Mouse (Mus musculus) cerebellum, adult 2 months (tissue): Measurements from ENCODE around the gene Prm3. TPM values are rescaled to one million over a fixed set of nuclear protein-coding genes. Genes with fewer than 3 reads are reported as not detected.
"Not testable (repeated sequence)": the region's sequence is repeated elsewhere in the genome, so short reads cannot be mapped to it uniquely, and the experiment has no call there.

Experiments used
- DNase-seq, 2 experiments: peaks; one replicate each; pipeline ENCODE4 v3.0.0; 2021
- H3K27ac ChIP-seq: fragments of 200-500 bp; 2 replicates; pipeline ENCODE4 v1.5.1; 2012; ENCODE audit warnings: low read length, control low read depth, inconsistent platforms; ENCODE audit not compliant: insufficient read depth
- H3K27me3 ChIP-seq: fragments of 200-500 bp; 2 replicates; pipeline ENCODE4 v1.6.1; 2012; ENCODE audit warnings: inconsistent platforms, mild to moderate bottlenecking, low read length, moderate library complexity; ENCODE audit not compliant: control insufficient read depth, insufficient read depth
- H3K4me1 ChIP-seq: fragments of 200-500 bp; 2 replicates; pipeline ENCODE4 v1.6.1; 2011; ENCODE audit warnings: low read length; ENCODE audit not compliant: control insufficient read depth, insufficient read depth
- H3K4me3 ChIP-seq: fragments of 200-500 bp; replicated peaks from 2 replicates; pipeline ENCODE3; 2011; ENCODE audit warnings: mild to moderate bottlenecking, low read depth, low read length, control low read depth; ENCODE audit not compliant: insufficient read depth
- CTCF ChIP-seq: fragments of 200-500 bp; IDR thresholded peaks from 2 replicates; pipeline ENCODE4 v1.5.1; 2011; ENCODE audit warnings: low read depth, mild to moderate bottlenecking, control low read depth, low read length, moderate library complexity, borderline replicate concordance; ENCODE audit not compliant: insufficient read depth
- POLR2A ChIP-seq: fragments of 200-500 bp; IDR thresholded peaks from 2 replicates; pipeline ENCODE4 v1.6.1; 2011; ENCODE audit warnings: low read length, control low read depth, borderline replicate concordance; ENCODE audit not compliant: insufficient read depth
- WGBS: fragments of 180-500 bp; shearing (Covaris S2); methylation state at CpG from one replicate; pipeline ENCODE4 v1.1.7; 2018; 5-methylcytosine and 5-hydroxymethylcytosine counted together
- polyA plus RNA-seq: library from polyadenylated mRNA; depleted of rRNA; stranded (reverse); fragments of >200 nt; gene quantifications from 2 replicates; pipeline ENCODE4 v1.2.3, GENCODE M21; 2012

The Prm3 gene
- polyA plus RNA-seq, 1 experiment, result not detected

- DNase-seq, result no peak
- Histone ChIP-seq H3K27me3 (no peaks in the 10 kb centered on the region), H3K4me3 (no peak overlapping the region), H3K4me1 (peaks cover 8% of the 10 kb centered on the region), H3K27ac (no peak overlapping the region)
- 100% methylated on average over 4 of the region's 4 CpGs for WGBS
- TF ChIP-seq CTCF, result no peak
- no peak for TF ChIP-seq POLR2A
Observed at GRCm38 (mm10) chr16:10814864-10815263, 24.1 kb upstream of the Prm3 start.

DNA sequence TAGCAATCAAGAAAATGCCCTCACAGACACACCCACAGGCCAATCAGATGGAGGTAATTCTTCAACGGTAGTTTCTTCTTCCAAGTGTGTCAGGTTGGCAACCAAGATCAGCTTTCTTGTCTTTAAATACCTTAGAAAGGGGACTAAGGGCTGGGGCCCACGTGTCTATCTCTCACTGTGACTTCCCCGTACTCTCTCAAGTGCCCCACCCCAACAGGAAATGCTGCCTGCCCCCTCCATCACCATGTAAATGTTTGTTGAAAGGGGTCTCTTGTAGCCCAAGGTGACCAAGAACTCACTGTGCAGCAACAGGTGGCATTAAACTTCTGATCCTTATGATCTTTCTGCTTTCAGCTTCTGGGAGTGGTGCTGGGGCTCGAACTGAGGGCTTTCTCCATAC, 23.0 kb upstream of the Prm3 start:
- peaks cover 8% of the 10 kb centered on the region for H3K4me1 ChIP-seq
- WGBS, result 79% methylated on average over 4 of the region's 4 CpGs
- H3K27ac ChIP-seq, result no peak overlapping the region
- H3K4me3 ChIP-seq, result no peak overlapping the region
- no peak for TF ChIP-seq CTCF
- no peak for DNase-seq
- no peaks in the 10 kb centered on the region for H3K27me3 ChIP-seq

DNA sequence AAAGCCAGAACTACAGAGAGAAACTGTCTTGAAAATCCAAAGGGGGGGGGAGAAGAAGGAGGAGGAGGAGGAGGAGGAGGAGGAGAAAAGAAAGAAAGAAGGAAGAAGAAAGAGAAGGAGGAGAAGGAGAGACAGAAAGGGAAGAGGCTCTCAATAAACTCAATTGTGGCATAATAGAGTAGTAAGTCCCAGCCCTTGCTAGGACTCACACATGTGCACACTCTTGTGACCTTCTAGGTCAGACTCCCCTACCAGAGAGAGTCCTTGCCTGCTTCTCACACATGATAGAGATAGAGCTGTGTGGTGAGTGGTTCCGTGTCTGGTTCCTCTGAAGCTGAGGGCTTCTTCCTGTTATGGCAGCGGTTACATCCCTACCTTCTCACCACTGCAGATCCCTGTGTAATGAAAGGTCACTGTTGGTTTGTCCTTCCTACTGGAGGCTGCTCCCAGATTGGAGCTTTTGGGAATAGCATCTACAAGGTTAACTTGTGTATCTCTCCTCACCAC, 22.2 kb upstream of the Prm3 start, which contains the start of gene Gm11172:
Gene Gm11172, plus strand, starts transcription at position 51 of the 507 bp plus-strand sequence.
- Histone ChIP-seq H3K4me3 (no peak within 1 kb of the TSS), H3K27me3 (no peaks in the 10 kb centered on the region), H3K27ac (no peak within 1 kb of the TSS), H3K4me1 (peaks cover 8% of the 10 kb centered on the region)
- TF ChIP-seq POLR2A, result no peak
- 96% methylated on average over 2 of the region's 2 CpGs for WGBS
- no peak for DNase-seq

DNA sequence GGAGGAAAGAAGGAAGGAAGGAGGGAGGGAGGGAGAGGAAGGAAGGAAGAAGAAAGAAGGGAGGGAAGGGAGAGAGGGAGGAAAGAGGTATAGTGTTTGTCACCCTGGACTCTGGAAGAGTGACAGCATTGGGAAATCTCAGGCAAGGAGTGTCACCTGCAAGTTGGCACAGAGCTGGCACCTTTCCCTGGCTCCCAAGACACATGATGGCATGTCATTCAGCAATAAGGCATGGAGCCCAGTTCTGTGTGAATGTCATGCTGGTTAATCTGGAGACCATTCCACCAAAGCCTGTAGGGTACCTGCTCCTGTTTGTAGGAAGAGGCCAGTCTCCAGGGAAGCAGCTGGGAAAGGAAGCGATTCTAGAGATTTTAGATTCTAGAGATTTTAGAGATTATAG, 19.7 kb upstream of the Prm3 start:
- Histone ChIP-seq H3K4me1 (peaks cover 8% of the 10 kb centered on the region), H3K4me3 (no peak overlapping the region), H3K27ac (no peak overlapping the region), H3K27me3 (no peaks in the 10 kb centered on the region)
- WGBS, result 19% methylated on average over 1 of the region's 1 CpGs
- TF ChIP-seq POLR2A (no peak), CTCF (no peak)
- DNase-seq, result peak; percentile 28 to 62

GRCm38 (mm10) chr16:10805789-10806527, 15.2 kb upstream of the Prm3 start, which contains the start of gene Prm1:
Prm1 (minus strand) TSS chr16:10805839.
- DNase-seq, result no peak
- 84% methylated on average over 10 of the region's 10 CpGs for WGBS
- H3K27me3 ChIP-seq, result no peaks in the 10 kb centered on the region
- no peak within 1 kb of the TSS for H3K4me3 ChIP-seq
- H3K4me1 ChIP-seq, result peaks cover 3% of the 10 kb centered on the region
- TF ChIP-seq POLR2A (no peak), CTCF (no peak)
- H3K27ac ChIP-seq, result no peak within 1 kb of the TSS

DNA sequence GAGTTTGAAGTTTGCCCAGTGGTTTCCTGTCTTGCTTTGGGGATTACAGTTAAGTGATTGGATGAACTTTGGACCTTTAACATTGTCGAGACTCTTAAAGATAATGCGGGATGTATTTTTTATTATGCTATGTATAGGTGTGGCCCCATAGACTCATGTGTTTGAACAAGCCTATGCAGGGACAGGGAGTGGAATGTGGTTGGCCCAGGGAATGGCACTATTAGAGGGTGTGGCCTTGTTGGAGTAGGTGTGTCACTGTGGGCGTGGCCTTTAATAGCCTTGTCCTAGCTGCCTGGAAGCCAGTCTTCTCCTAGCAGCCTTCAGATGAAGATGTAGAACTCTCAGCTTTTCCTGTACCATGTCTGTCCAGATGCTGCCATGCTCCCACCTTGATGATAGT, 11.7 kb upstream of the Prm3 start:
- not testable (repeated sequence) for DNase-seq, H3K27me3 ChIP-seq, H3K4me3 ChIP-seq, H3K27ac ChIP-seq, H3K4me1 ChIP-seq
- WGBS, result 88% methylated on average over 3 of the region's 3 CpGs

- Histone ChIP-seq H3K4me1 (no peaks in the 10 kb centered on the region), H3K27me3 (no peaks in the 10 kb centered on the region), H3K4me3 (no peak within 1 kb of the TSS), H3K27ac (no peak within 1 kb of the TSS)
- DNase-seq, result no peak
- 88% methylated on average over 6 of the region's 6 CpGs for WGBS
- TF ChIP-seq CTCF, result no peak
- no peak for TF ChIP-seq POLR2A
Observed at GRCm38 (mm10) chr16:10796034-10796433, 5.3 kb upstream of the Prm3 start, which contains the start of gene Prm2. Prm2 (minus strand) TSS chr16:10796134.

DNA sequence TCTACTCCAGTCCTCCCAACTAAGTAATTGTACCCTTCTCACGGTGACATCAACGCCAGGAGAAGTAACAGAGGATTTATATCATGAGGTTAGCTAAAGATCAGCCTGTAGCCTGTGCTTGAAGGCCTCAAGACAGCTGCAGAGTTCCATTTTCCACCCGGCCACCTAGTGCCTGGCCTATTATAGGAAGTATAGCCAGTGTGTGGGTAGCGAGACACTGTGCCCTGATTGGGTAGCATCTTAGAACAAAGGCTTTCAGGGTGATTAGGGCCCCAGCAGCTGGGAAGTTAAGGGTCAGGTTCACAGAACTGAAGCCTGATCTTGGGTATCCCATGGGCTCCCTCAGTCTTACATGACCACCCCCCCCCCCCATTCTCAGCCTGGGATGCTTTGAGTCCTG, 1.8 kb downstream of the Prm3 start:
- DNase-seq, result no peak
- Histone ChIP-seq H3K4me3 (no peak overlapping the region), H3K4me1 (no peaks in the 10 kb centered on the region), H3K27me3 (no peaks in the 10 kb centered on the region), H3K27ac (no peak overlapping the region)
- TF ChIP-seq POLR2A, result no peak
- WGBS, result 85% methylated on average over 4 of the region's 4 CpGs
